Mouse (Mus musculus) midbrain, postnatal 0 days (tissue): Measurements from ENCODE around the gene Mn1. TPM values are rescaled to one million over a fixed set of nuclear protein-coding genes. Genes with fewer than 3 reads are reported as not detected.

ENCODE experiments used
- ATAC-seq: fragments of 200-750 bp; cut with Nextera tagmentation; 2 replicates; pipeline ENCODE4 v1.8.0; 2017; ENCODE audit warnings: moderate number of reproducible peaks, mild to moderate bottlenecking, moderate TSS enrichment, moderate library complexity; ENCODE audit not compliant: low FRiP score
- DNase-seq: peaks from one replicate; pipeline ENCODE4 v3.0.0-alpha.2; 2015; ENCODE audit warnings: low spot score
- H3K27ac ChIP-seq: fragments of 300-500 bp; sonication (generic); 2 replicates; pipeline ENCODE4 v1.5.1; 2014; ENCODE audit warnings: low read depth, mild to moderate bottlenecking, low read length, mixed read lengths
- H3K27me3 ChIP-seq: fragments of 300-500 bp; sonication (generic); 2 replicates; pipeline ENCODE4 v1.6.1; 2014; ENCODE audit warnings: low read length, control low read depth, mixed read lengths; ENCODE audit not compliant: insufficient read depth
- H3K36me3 ChIP-seq: fragments of 300-500 bp; sonication (generic); 2 replicates; pipeline ENCODE4 v1.6.1; 2014; ENCODE audit warnings: low read length, control low read depth, mixed read lengths; ENCODE audit not compliant: insufficient read depth
- H3K4me1 ChIP-seq: fragments of 300-500 bp; sonication (generic); 2 replicates; pipeline ENCODE4 v1.6.1; 2014; ENCODE audit warnings: mild to moderate bottlenecking, control low read depth, antibody characterized with exemption, low read length, mixed read lengths; ENCODE audit not compliant: insufficient read depth
- H3K4me2 ChIP-seq: fragments of 300-500 bp; sonication (generic); 2 replicates; pipeline ENCODE4 v1.6.1; 2014; ENCODE audit warnings: low read depth, mild to moderate bottlenecking, low read length, mixed read lengths; ENCODE audit not compliant: poor library complexity, severe bottlenecking
- H3K4me3 ChIP-seq: fragments of 300-500 bp; sonication (generic); 2 replicates; pipeline ENCODE4 v1.5.1; 2014; ENCODE audit warnings: low read depth, mild to moderate bottlenecking, low read length, moderate library complexity
- H3K9ac ChIP-seq: fragments of 300-500 bp; sonication (generic); replicated peaks from 2 replicates; pipeline ENCODE4 v1.6.1; 2014; ENCODE audit warnings: mild to moderate bottlenecking, low read length, moderate library complexity, mixed read lengths; ENCODE audit not compliant: poor library complexity, severe bottlenecking
- H3K9me3 ChIP-seq: fragments of 300-500 bp; sonication (generic); 2 replicates; pipeline ENCODE4 v1.6.1; 2016; ENCODE audit warnings: low read length, control low read depth
- CTCF ChIP-seq: IDR thresholded peaks from 2 replicates; pipeline ENCODE4 v1.5.1; 2016; ENCODE audit warnings: antibody characterized with exemption, mild to moderate bottlenecking
- WGBS: fragments of 180-500 bp; shearing (Covaris S2); extraction: QIAGEN DNeasy Blood & Tissue Kit; methylation state at CpG from one replicate; pipeline ENCODE4 v1.1.7; 2014; 5-methylcytosine and 5-hydroxymethylcytosine counted together
- polyA plus RNA-seq: library from polyadenylated mRNA; unstranded; fragments of >200 nt; fragmentation: Nextera tagmentation; extraction: Ambion mirVana; gene quantifications from 2 replicates; pipeline ENCODE4 v1.2.1, GENCODE M21; 2015
- total RNA-seq: library from RNA; depleted of rRNA; stranded (reverse); fragments of >200 nt; gene quantifications from 2 replicates; pipeline ENCODE4 v1.2.3, GENCODE M21; 2014

Gene Mn1
- total and polyA plus RNA-seq, 2 experiments from 2014 or later, result 49.6 to 139 TPM

DNA sequence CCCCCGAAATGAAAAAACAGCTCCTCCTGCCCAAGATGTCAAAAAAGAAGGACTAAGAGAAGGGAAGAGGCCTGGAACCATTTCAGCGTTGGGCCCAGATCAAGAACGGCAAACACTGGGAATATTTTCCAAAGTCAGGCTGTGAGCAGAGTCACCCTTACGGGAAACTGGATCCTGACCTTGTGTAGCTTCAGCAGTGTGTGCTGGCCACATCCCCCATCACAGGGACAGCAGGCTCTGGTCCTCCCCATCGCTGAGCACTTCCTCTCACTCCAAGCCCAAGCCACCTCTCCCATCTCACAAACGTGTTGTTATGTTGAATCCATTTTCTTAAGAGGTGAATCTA, 14.5 kb upstream of the Mn1 start:
- H3K36me3 ChIP-seq, result no peaks in the 10 kb centered on the region
- no peaks in the 10 kb centered on the region for H3K4me1 ChIP-seq
- no peaks in the 10 kb centered on the region for H3K9me3 ChIP-seq
- no peak overlapping the region for H3K4me3 ChIP-seq
- DNase-seq (no peak), ATAC-seq (no peak)
- WGBS, result 90% methylated on average over 5 of the region's 6 CpGs
- TF ChIP-seq CTCF, result no peak
- H3K27me3 ChIP-seq, result no peaks in the 10 kb centered on the region
- H3K4me2 ChIP-seq, result no peak overlapping the region
- H3K9ac ChIP-seq, result no peak overlapping the region
- no peak overlapping the region for H3K27ac ChIP-seq

DNA sequence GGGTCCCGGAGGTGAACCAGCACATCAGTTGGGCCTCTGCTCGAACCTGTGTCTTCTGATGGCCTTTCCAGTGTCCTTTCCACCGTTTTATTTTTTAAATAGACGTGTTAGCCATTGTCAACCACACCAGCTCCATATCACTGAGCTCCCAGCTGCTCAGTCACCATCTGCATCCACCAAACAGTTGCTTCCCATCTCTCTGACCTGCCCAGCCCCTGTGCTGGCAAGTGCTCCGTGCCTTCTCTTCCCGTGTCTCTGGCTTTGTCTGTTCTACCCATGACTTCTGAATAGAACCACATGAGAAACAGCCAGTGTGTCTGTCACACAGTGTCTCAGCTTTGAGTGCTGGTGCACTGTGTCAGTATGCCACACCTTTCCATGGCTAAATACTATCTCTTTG, 12.4 kb upstream of the Mn1 start:
- no peak overlapping the region for H3K4me3 ChIP-seq
- H3K4me2 ChIP-seq, result no peak overlapping the region
- ATAC-seq (no peak), DNase-seq (no peak)
- no peak for TF ChIP-seq CTCF
- WGBS, result 88% methylated on average over 6 of the region's 6 CpGs
- no peak overlapping the region for H3K27ac ChIP-seq
- peaks cover 6% of the 10 kb centered on the region; the same call in 1 of the 2 replicates for H3K4me1 ChIP-seq
- no peaks in the 10 kb centered on the region for H3K9me3 ChIP-seq
- H3K9ac ChIP-seq, result no peak overlapping the region
- 0 out of 2 replicates have a peak, but pooled peaks cover 4% of the 10 kb centered on the region for H3K27me3 ChIP-seq
- no peaks in the 10 kb centered on the region for H3K36me3 ChIP-seq

DNA sequence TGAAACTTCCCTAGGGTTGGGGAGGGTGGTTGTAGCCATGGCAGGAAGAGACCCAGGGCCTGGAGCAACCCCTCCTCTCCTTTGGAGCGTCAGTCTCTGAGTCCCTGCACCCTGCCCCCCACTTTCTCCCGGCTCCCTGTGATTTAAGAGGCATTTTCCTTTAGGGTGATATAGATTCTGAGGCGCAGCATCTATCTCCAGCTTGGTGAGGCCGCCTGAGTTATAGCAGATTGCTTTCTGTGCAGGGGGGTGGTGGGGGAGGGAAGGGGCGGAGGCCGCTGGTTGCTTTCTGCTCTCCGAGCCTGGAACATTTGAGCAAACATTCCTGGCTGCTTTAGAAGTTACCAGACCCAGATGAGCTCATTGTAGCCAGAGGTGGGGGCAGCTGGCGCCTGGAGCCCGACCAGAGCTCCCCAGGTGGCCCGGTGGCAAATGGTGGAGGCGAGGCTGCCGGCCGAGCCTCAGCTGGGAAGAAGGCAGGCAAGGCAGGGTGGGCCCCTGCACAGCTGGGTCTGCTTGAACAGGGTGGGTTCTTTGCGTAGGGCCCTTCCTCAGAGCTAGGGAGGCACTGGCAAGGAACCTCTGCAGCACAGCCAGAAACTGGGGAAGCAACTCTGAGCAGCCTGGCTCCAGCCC, 8.6 kb upstream of the Mn1 start:
- peak overlapping the region; percentile 36; the same call in 1 of the 2 replicates for H3K9ac ChIP-seq
- 27% methylated on average over 13 of the region's 14 CpGs for WGBS

DNA sequence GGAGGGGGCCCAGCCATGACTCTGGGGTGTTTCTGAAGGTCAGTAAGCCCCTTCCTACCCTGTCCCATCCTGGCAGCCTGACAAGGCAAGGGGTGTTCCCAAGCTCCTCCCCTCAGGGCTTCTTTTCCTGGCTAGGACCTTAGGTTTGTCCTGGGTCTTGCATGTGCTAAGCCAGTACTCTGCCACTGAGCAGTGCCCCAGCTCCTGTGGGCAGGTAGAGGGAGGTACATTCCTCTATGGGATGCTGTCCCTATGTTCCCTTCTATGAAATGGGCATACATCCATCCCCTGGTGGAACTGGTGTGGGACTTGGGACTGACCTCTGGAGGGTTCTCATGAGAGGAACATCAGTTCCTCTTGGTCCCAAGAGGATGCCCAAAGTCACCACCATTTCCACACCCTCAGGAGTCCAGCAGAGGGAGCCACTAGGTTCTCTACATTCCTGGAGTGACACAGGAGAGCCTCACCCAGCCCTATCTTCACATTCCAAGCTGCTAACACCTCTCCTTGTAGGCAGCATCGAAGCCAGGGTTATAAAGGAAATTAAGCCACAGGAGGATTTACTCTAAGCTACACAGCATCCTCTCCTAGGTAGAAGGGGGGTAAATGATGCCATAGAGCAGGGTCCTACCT, 7.6 kb upstream of the Mn1 start:
- no peak for ATAC-seq
- DNase-seq, result no peak
- 0 out of 2 replicates have a peak, but pooled peaks cover 4% of the 10 kb centered on the region for H3K27me3 ChIP-seq
- H3K36me3 ChIP-seq, result no peaks in the 10 kb centered on the region
- no peak overlapping the region for H3K4me2 ChIP-seq
- WGBS, result 45% methylated on average over 1 of the region's 1 CpGs
- no peak overlapping the region for H3K9ac ChIP-seq
- H3K9me3 ChIP-seq, result no peaks in the 10 kb centered on the region
- peak; percentile 61 for TF ChIP-seq CTCF
- peaks cover 6% of the 10 kb centered on the region; the same call in 1 of the 2 replicates for H3K4me1 ChIP-seq
- H3K4me3 ChIP-seq, result no peak overlapping the region
- H3K27ac ChIP-seq, result no peak overlapping the region

More for the DNA sequence above, 8.6 kb upstream of the Mn1 start:
- Histone ChIP-seq H3K4me2 (no peak overlapping the region), H3K9me3 (no peaks in the 10 kb centered on the region), H3K4me3 (no peak overlapping the region), H3K4me1 (peaks cover 6% of the 10 kb centered on the region; the same call in 1 of the 2 replicates), H3K27me3 (0 out of 2 replicates have a peak, but pooled peaks cover 4% of the 10 kb centered on the region), H3K36me3 (no peaks in the 10 kb centered on the region), H3K27ac (no peak overlapping the region)
- TF ChIP-seq CTCF, result no peak
- ATAC-seq (peak; percentile 41; the same call in 1 of the 2 replicates), DNase-seq (no peak)

DNA sequence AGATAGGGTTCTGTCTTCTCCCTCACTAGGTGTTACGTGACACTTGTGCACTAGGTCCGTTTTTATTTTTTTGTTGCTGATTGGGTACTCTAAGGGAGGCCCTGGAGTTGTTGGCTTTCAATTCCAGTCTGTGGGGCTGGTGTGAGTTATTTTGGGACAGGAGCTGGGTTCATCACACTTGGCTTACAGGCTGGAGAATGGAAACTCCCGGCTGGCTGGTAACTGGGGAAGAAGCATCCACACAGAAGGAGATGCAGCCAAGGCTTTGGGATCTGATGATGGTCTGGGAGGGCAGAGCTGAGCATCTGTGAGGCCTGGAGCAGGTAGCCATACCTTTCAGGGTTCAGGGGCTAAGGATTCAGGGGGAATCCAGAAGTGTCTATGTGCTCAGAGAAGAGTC, 6.5 kb upstream of the Mn1 start:
- TF ChIP-seq CTCF, result no peak
- Histone ChIP-seq H3K4me2 (no peak overlapping the region), H3K4me1 (peaks cover 11% of the 10 kb centered on the region; the same call in 1 of the 2 replicates), H3K27me3 (0 out of 2 replicates have a peak, but pooled peaks cover 4% of the 10 kb centered on the region), H3K4me3 (no peak overlapping the region), H3K9ac (no peak overlapping the region), H3K27ac (no peak overlapping the region), H3K36me3 (no peaks in the 10 kb centered on the region), H3K9me3 (no peaks in the 10 kb centered on the region)
- DNase-seq (no peak), ATAC-seq (no peak)
- WGBS, result 73% methylated on average over 3 of the region's 3 CpGs

DNA sequence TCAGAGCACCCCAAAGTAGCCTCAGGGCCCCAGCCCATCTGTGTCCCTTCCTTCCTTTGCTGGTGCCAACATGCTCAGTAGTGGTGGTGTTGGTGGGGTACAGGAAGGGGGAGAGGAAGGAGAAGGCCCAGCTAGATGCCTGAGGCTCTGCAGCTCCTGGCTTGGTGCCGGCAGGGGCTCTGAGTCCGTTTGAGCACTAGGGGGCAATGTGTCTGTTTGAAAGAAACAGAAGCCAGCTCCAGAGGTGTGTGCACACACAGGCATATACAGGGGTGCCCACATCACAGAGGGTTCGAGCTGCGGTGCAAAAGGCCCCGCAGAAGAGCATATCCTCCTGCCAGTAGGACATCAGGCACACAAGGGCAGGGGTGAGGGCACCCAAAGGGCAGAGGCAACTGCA, 3.0 kb upstream of the Mn1 start:
- Histone ChIP-seq H3K27me3 (0 out of 2 replicates have a peak, but pooled peaks cover 3% of the 10 kb centered on the region), H3K4me2 (peak overlapping the region; percentile 92), H3K36me3 (no peaks in the 10 kb centered on the region), H3K27ac (no peak overlapping the region), H3K9ac (no peak overlapping the region), H3K9me3 (no peaks in the 10 kb centered on the region), H3K4me3 (no peak overlapping the region), H3K4me1 (0 out of 2 replicates have a peak, but pooled peaks cover 5% of the 10 kb centered on the region)
- TF ChIP-seq CTCF, result peak; percentile 87
- DNase-seq (peak; percentile 93), ATAC-seq (0 out of 2 replicates have a peak, but pooled peaks have one; percentile 25)
- 0% methylated on average over 5 of the region's 5 CpGs for WGBS
